ENCODE assay signal across 8 mouse cellular contexts in the genomic region with DNA sequence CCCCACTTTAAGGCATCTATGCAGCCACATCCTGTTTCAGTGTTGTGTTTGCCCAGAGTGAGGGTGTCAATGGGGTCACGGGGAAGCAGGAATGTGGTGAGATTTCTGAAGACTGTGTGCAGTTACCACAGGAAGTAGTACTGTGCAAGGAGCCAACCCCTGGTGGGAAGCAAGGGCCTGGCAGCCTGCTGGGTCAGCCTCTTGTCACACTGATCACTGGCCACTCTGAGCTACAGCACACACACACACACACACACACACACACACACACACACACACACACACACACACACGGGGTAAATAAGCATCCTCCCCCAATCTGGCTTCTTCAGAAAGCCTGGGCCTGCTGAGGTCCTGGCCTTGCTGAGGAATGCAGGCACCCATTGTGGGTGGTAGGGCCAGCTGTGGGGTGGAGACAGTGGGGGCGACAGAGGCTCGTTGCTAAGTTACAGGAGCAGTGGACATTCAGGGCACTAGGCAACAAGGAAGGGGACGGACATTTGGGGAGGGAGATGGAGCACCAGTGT. TPM values are rescaled to one million over a fixed set of nuclear protein-coding genes. Genes with fewer than 3 reads are reported as not detected.
DNase-seq lines count a peak whose midpoint lies in the region; ATAC-seq and TF ChIP-seq lines count a peak whose summit lies in the region.

No protein-coding gene starts in this region.

- H3K27ac ChIP-seq in heart, embryonic 13.5 days (replicated peaks) = 0 out of 2 replicates have a peak overlapping the region, but pooled peaks have one; percentile 34
- peak overlapping the region; percentile 29; the same call in 1 of the 2 replicates for H3K27ac ChIP-seq in liver, postnatal 0 days (ENCODE audit: low read depth)

- 32% methylated on average over 5 of the region's 5 CpGs for WGBS in heart, embryonic 13.5 days
- 23% methylated on average over 5 of the region's 5 CpGs for WGBS in liver, postnatal 0 days (ENCODE audit: insufficient replicate concordance)

- H3K9ac ChIP-seq in heart, embryonic 13.5 days = peak overlapping the region; percentile 52; the same call in 1 of the 2 replicates
- no peak overlapping the region for H3K9ac ChIP-seq in liver, postnatal 0 days (replicated peaks)

- peaks cover 79% of the 10 kb centered on the region for H3K4me1 ChIP-seq in heart, embryonic 13.5 days
- peaks cover 29% of the 10 kb centered on the region for H3K4me1 ChIP-seq in liver, postnatal 0 days (ENCODE audit: insufficient read depth)

- no peaks in the 10 kb centered on the region for H3K9me3 ChIP-seq in heart, embryonic 13.5 days
- no peaks in the 10 kb centered on the region for H3K9me3 ChIP-seq in liver, postnatal 0 days (ENCODE audit: low read length)

- TF ChIP-seq EP300 in liver, postnatal 0 days (IDR thresholded peaks at IDR 0.05; ENCODE audit: low read depth) = no peak

- DNase-seq in heart, postnatal 36 days = no peak
- peak; percentile 88 for DNase-seq in T-cell, adult 2 months (ENCODE audit: low spot score)
- DNase-seq in liver, postnatal 0 days = no peak
- peak; percentile 71 for DNase-seq in neural tube, embryonic 10.5 days (ENCODE audit: extremely low spot score, low spot score)
- no peak for DNase-seq in adrenal gland, adult 2 months

- intact Hi-C loops in heart, postnatal 36 days (cut with DNase I) = no loop called here

- TF ChIP-seq CTCF in liver, postnatal 0 days (IDR thresholded peaks at IDR 0.05; ENCODE audit: low read depth) = no peak

- H3K4me2 ChIP-seq in heart, embryonic 13.5 days = no peak overlapping the region
- no peak overlapping the region for H3K4me2 ChIP-seq in liver, postnatal 0 days (ENCODE audit: low read depth, low read length)

- ATAC-seq in heart, embryonic 13.5 days (ENCODE audit: extremely low read depth, insufficient number of reproducible peaks, low FRiP score, low TSS enrichment) = no peak
- peak; percentile 89 for ATAC-seq in granulocyte monocyte progenitor cell, adult 5-6 weeks (replicated peaks; ENCODE audit: poor library complexity, severe bottlenecking)
- peak; percentile 12; the same call in 1 of the 2 replicates for ATAC-seq in liver, postnatal 0 days
- ATAC-seq in erythroid progenitor cell, adult 5-6 weeks (replicated peaks; ENCODE audit: low FRiP score, poor library complexity, severe bottlenecking) = no peak

- H3K36me3 ChIP-seq in heart, embryonic 13.5 days = no peaks in the 10 kb centered on the region
- H3K36me3 ChIP-seq in liver, postnatal 0 days (replicated peaks; ENCODE audit: insufficient read depth, low read length) = no peaks in the 10 kb centered on the region

- H3K4me3 ChIP-seq in heart, embryonic 13.5 days = no peak overlapping the region
- no peak overlapping the region for H3K4me3 ChIP-seq in liver, postnatal 0 days (ENCODE audit: low read depth, low read length)

- H3K27me3 ChIP-seq in heart, embryonic 13.5 days (replicated peaks) = no peaks in the 10 kb centered on the region
- H3K27me3 ChIP-seq in liver, postnatal 0 days (ENCODE audit: insufficient read depth, low read length) = no peaks in the 10 kb centered on the region

RNA-seq across cellular contexts. Expression of gene Trmt61a, which starts 13.5 kb away (rescaled TPM):
- polyA plus RNA-seq in heart, embryonic 13.5 days (2015; fragmentation: Nextera tagmentation; extraction: Ambion mirVana) = 7.8 and 8.3 TPM in 2 replicates
- 1 to 10 TPM; 3.8 to 6.6 TPM for total RNA-seq in heart, postnatal 36 days (2021)
- 18.6 and 21.9 TPM in 2 replicates for total RNA-seq in granulocyte monocyte progenitor cell, adult 5-6 weeks (2014; fragmentation: Nextera tagmentation)
- total RNA-seq in granulocyte monocyte progenitor cell, adult 5-6 weeks (2017) = 10.0 and 10.1 TPM in 2 replicates
- 4.3 and 5.7 TPM in 2 replicates for polyA plus RNA-seq in liver, postnatal 0 days (2015; fragmentation: Nextera tagmentation; extraction: Ambion mirVana)
- 10 to 100 TPM; 13.7 to 15.8 TPM for total RNA-seq in adrenal gland, adult 2 months (2021)
- 74.9 and 79.6 TPM in 2 replicates for polyA plus RNA-seq in adrenal gland, adult 2 months (2012; rRNA removed)
- total RNA-seq in erythroid progenitor cell, adult 5-6 weeks (2015; ENCODE audit: low replicate concordance) = 1.8 and 2.1 TPM in 2 replicates
- 0.39 and 2.3 TPM in 2 replicates for total RNA-seq in erythroid progenitor cell, adult 5-6 weeks (2017; ENCODE audit: low replicate concordance)

RNA-seq across cellular contexts. Expression of gene Ckb, which starts 19.3 kb away (rescaled TPM):
- polyA plus RNA-seq in heart, embryonic 13.5 days (2015; fragmentation: Nextera tagmentation; extraction: Ambion mirVana) = 279 and 320 TPM in 2 replicates
- total RNA-seq in heart, postnatal 36 days (2021) = 10 to 100 TPM; 71.6 to 84.7 TPM
- total RNA-seq in granulocyte monocyte progenitor cell, adult 5-6 weeks (2014; fragmentation: Nextera tagmentation) = 4.2 TPM in 1 of 2 replicates, not detected in the other
- total RNA-seq in granulocyte monocyte progenitor cell, adult 5-6 weeks (2017) = 0.57 and 1.4 TPM in 2 replicates
- polyA plus RNA-seq in liver, postnatal 0 days (2015; fragmentation: Nextera tagmentation; extraction: Ambion mirVana) = 28.1 and 32.7 TPM in 2 replicates
- total RNA-seq in adrenal gland, adult 2 months (2021) = 10 to 100 TPM; 30.9 to 96.5 TPM
- 192 and 265 TPM in 2 replicates for polyA plus RNA-seq in adrenal gland, adult 2 months (2012; rRNA removed)
- total RNA-seq in erythroid progenitor cell, adult 5-6 weeks (2015; ENCODE audit: low replicate concordance) = 2.5 and 9.4 TPM in 2 replicates
- 5.2 and 10.0 TPM in 2 replicates for total RNA-seq in erythroid progenitor cell, adult 5-6 weeks (2017; ENCODE audit: low replicate concordance)

RNA-seq across cellular contexts. Expression of gene Bag5, which starts 21.6 kb away (rescaled TPM):
- polyA plus RNA-seq in heart, embryonic 13.5 days (2015; fragmentation: Nextera tagmentation; extraction: Ambion mirVana) = 35.4 and 41.6 TPM in 2 replicates
- total RNA-seq in heart, postnatal 36 days (2021) = 10 to 100 TPM; 19.5 to 20.4 TPM
- 28.0 and 32.0 TPM in 2 replicates for total RNA-seq in granulocyte monocyte progenitor cell, adult 5-6 weeks (2014; fragmentation: Nextera tagmentation)
- total RNA-seq in granulocyte monocyte progenitor cell, adult 5-6 weeks (2017) = 33.3 and 41.2 TPM in 2 replicates
- polyA plus RNA-seq in liver, postnatal 0 days (2015; fragmentation: Nextera tagmentation; extraction: Ambion mirVana) = 16.7 TPM in 2 replicates
- total RNA-seq in adrenal gland, adult 2 months (2021) = 10 to 100 TPM; 32.5 to 37.7 TPM
- polyA plus RNA-seq in adrenal gland, adult 2 months (2012; rRNA removed) = 8.0 and 12.0 TPM in 2 replicates
- total RNA-seq in erythroid progenitor cell, adult 5-6 weeks (2015; ENCODE audit: low replicate concordance) = 5.4 and 6.3 TPM in 2 replicates
- total RNA-seq in erythroid progenitor cell, adult 5-6 weeks (2017; ENCODE audit: low replicate concordance) = 1.2 and 8.1 TPM in 2 replicates

RNA-seq across cellular contexts. Expression of gene Apopt1, which starts 21.7 kb away (rescaled TPM):
- 41.0 and 45.5 TPM in 2 replicates for polyA plus RNA-seq in heart, embryonic 13.5 days (2015; fragmentation: Nextera tagmentation; extraction: Ambion mirVana)
- total RNA-seq in heart, postnatal 36 days (2021) = 10 to 100 TPM; 38.4 to 40.6 TPM
- 49.6 and 51.3 TPM in 2 replicates for total RNA-seq in granulocyte monocyte progenitor cell, adult 5-6 weeks (2014; fragmentation: Nextera tagmentation)
- total RNA-seq in granulocyte monocyte progenitor cell, adult 5-6 weeks (2017) = 57.2 and 60.9 TPM in 2 replicates
- 21.5 and 22.1 TPM in 2 replicates for polyA plus RNA-seq in liver, postnatal 0 days (2015; fragmentation: Nextera tagmentation; extraction: Ambion mirVana)
- 10 to 100 TPM; 67.7 to 70.0 TPM for total RNA-seq in adrenal gland, adult 2 months (2021)
- 191 and 279 TPM in 2 replicates for polyA plus RNA-seq in adrenal gland, adult 2 months (2012; rRNA removed)
- total RNA-seq in erythroid progenitor cell, adult 5-6 weeks (2015; ENCODE audit: low replicate concordance) = 8.4 and 22.7 TPM in 2 replicates
- total RNA-seq in erythroid progenitor cell, adult 5-6 weeks (2017; ENCODE audit: low replicate concordance) = 4.8 and 11.3 TPM in 2 replicates

Comparison
In these comparisons a context has a peak if more than half of its experiments do, and no peak if none do; other contexts are left out.
1. ATAC-seq: peak in granulocyte monocyte progenitor cell, adult 5-6 weeks (single experiment) and liver, postnatal 0 days (single experiment); none in heart, embryonic 13.5 days (single experiment) and erythroid progenitor cell, adult 5-6 weeks (single experiment).
2. DNase-seq: peak in T-cell, adult 2 months (single experiment) and neural tube, embryonic 10.5 days (single experiment); none in heart, postnatal 36 days (0 of 2), liver, postnatal 0 days (single experiment) and adrenal gland, adult 2 months (single experiment).